Mouse (Mus musculus) c-Kit-positive CD71-positive TER-119-negative erythroid progenitor cells, embryonic 14.5 days (primary cell): Measurements from ENCODE around the gene Rpn2.

Source experiments
- DNase-seq: peaks from one replicate; pipeline ENCODE4 v3.0.0-alpha.2; 2013; ENCODE audit warnings: low read depth

Gene Rpn2

GRCm38 (mm10) chr2:157353183-157353582, 74.4 kb downstream of the Rpn2 start:
- no peak for DNase-seq

GRCm38 (mm10) chr2:157354106-157354505, 75.3 kb downstream of the Rpn2 start:
- DNase-seq = no peak

- no peak for DNase-seq
Measured at GRCm38 (mm10) chr2:157360028-157360427, 81.2 kb downstream of the Rpn2 start.

- DNase-seq = no peak
Measured at GRCm38 (mm10) chr2:157363031-157363430, 84.2 kb downstream of the Rpn2 start.

- no peak for DNase-seq
Measured at GRCm38 (mm10) chr2:157366762-157367161, 87.9 kb downstream of the Rpn2 start.

GRCm38 (mm10) chr2:157367184-157367893, 88.5 kb downstream of the Rpn2 start, which contains the start of gene Manbal:
Gene Manbal, plus strand, starts transcription at chr2:157367594.
- peak; percentile 86 for DNase-seq

- DNase-seq = peak; percentile 37
Measured at GRCm38 (mm10) chr2:157367991-157368390, 89.2 kb downstream of the Rpn2 start.

GRCm38 (mm10) chr2:157371696-157372095, 92.9 kb downstream of the Rpn2 start:
- no peak for DNase-seq

- DNase-seq = no peak
Measured at GRCm38 (mm10) chr2:157373681-157374080, 94.9 kb downstream of the Rpn2 start.

- DNase-seq = no peak
Measured at GRCm38 (mm10) chr2:157375051-157375450, 96.2 kb downstream of the Rpn2 start.
